Mouse (Mus musculus) embryo, embryonic 9.5 days (tissue): ENCODE results near the gene 9030025P20Rik.
"Not testable (repeated sequence)": the region's sequence is repeated elsewhere in the genome, so short reads cannot be mapped to it uniquely, and the experiment has no call there.

Experiments used
- DNase-seq: peaks from one replicate; pipeline ENCODE4 v3.0.0-alpha.2; 2017; ENCODE audit errors: extremely low spot score

Gene 9030025P20Rik

GRCm38 (mm10) chr17:14990116-14990702 lies 11.9 kb downstream of the 9030025P20Rik start:
- DNase-seq, result not testable (repeated sequence)

- DNase-seq, result not testable (repeated sequence)
These were observed 14.4 kb downstream of the 9030025P20Rik start for GRCm38 (mm10) chr17:14992522-14993138.

DNA sequence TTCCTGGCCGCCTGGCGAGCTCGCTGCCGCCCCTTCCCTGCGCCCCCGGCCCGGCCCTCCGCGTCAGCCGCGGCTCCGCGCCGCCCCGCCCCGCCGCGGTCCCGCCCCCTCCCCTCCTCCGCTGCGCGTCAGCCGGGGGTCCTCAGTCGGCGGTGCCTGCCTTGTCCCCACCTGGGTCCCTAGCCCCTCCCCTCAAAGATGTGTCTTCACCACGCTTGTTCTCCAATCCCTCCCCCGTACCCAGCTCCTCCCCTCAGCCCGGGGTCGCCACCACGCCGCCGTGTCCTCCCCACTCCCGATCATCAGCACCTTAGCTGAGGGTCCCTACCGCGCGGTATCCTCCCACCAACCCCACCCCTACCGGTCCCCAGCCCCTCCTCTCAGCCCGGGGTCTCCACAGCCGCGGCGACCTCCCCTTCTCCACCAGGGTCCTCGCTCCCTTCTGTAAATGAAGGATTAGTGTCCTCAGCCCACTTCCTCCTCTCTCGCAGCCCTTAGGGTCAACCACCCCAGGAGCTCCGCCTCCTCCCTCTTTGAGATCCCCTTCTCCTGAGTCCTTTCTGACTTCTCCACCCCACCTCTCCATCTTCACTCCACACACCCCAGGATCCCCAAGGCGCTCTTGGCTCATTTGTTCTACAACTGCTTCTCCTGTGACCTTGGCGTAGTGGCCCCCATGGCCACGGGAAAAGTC lies 15.0 kb downstream of the 9030025P20Rik start:
- DNase-seq, result not testable (repeated sequence)

GRCm38 (mm10) chr17:14994140-14994539 lies 15.9 kb downstream of the 9030025P20Rik start:
- not testable (repeated sequence) for DNase-seq

- not testable (repeated sequence) for DNase-seq
These were observed 21.8 kb downstream of the 9030025P20Rik start for GRCm38 (mm10) chr17:15000047-15000446.

DNA sequence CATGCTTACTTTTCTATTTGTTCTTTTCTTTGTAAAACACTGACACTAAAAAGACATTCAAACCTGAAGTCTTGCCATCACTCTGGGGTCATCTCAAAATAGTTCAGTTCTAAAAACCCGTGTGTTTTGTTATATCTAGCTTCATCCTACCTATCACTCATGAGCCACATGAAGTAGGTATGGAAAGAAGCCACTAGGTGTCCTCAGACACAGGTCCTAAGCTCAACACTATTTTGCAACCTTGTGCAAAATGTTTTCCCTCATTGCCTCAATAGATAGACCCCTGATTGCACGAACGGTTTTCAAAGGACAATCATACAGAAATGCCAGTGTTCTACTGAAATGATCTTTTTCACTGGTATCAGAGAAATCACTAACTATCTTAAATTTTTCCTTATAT lies 30.8 kb downstream of the 9030025P20Rik start:
- not testable (repeated sequence) for DNase-seq

DNA sequence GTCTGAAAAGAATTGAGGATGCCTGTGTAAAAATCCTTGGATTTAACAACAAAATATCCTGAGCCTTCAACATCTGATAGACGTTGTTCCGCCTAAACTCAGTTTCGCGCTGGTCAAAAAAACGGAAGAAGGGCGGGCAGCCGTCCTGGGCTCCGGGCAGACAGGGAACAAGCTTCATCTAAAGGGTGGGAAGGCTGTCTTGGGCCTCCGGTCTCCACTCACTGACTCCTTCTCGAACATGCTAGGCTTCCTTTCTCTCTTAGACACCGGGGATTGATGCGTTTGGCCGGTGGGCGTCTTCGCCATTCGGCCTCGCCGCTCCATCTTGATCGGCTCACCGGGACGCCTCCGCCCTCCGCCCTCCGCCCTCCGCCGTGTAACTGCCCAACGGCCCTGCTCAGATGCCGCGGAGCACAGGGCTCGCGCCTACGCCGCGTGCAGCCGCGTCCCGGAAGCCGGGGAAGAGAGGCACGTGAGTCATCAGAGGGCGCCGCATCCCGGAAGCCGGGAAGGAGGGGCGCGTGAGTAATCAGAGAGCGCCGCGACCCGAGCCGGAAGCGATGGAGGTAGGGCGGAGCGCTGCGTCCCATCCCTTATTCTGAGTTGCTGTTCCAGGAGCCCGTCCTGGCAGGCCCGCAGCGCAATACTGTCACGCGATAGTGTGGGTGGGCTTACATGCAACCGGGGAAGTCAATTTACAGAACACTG lies 31.6 kb downstream of the 9030025P20Rik start, which contains the start of gene Gm3435:
Gene Gm3435 (plus strand): TSS at position 471 of the 708 bp plus-strand sequence.
- DNase-seq, result not testable (repeated sequence)

GRCm38 (mm10) chr17:15021503-15022220 lies 43.4 kb downstream of the 9030025P20Rik start:
- DNase-seq, result not testable (repeated sequence)

DNA sequence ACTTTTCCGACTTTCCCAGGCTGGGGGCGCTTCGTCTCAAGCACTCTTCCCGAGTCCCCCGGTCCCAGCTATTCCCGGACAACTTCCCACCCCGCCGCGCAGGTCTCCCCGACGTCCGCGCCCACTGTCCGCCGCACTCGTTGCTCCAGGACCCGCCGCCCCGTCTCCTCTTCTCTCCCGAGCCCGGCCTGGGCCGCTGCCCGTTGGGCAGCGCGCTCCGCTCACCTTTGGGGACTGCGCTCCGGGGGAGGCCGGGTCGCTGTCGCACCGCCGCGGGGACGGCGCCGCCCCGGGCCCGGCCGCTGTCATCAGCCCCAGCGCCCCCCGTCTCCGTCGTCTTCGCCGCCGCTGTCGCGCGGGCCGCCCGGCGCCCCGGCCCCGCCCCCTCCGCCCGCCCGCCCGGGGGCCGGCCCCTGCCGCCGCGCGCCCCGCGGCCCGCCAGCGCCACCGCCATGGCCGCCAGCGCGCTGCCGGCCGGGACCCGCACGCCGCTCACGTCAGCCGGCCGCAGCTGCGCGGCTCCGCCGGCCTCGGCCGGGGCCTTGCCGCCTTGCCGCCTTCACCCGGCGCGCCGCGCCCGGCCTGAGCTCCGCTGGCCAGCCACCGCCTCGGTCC lies 45.7 kb downstream of the 9030025P20Rik start:
- not testable (repeated sequence) for DNase-seq

- not testable (repeated sequence) for DNase-seq
These were observed 46.4 kb downstream of the 9030025P20Rik start for GRCm38 (mm10) chr17:15024502-15025193.

- DNase-seq, result not testable (repeated sequence)
These were observed 47.2 kb downstream of the 9030025P20Rik start for GRCm38 (mm10) chr17:15025513-15025912.

GRCm38 (mm10) chr17:15031414-15031813 lies 53.1 kb downstream of the 9030025P20Rik start:
- not testable (repeated sequence) for DNase-seq

GRCm38 (mm10) chr17:15040455-15040854 lies 62.2 kb downstream of the 9030025P20Rik start:
- DNase-seq, result not testable (repeated sequence)
